Mouse (Mus musculus): Measurements from ENCODE around the gene Kbtbd2. TPM values are rescaled to one million over a fixed set of nuclear protein-coding genes. Genes with fewer than 3 reads are reported as not detected.

Gene Kbtbd2
- polyA plus RNA-seq, 3 experiments from 2014 or later = 15.7 to 24.7 (median 22.9) TPM

GRCm38 (mm10) chr6:56785068-56785467 lies 12.5 kb downstream of the Kbtbd2 start:
- no peak for ATAC-seq

- no peak for ATAC-seq
Observed at GRCm38 (mm10) chr6:56783561-56784272, 13.9 kb downstream of the Kbtbd2 start.

- no peak for ATAC-seq
Observed at GRCm38 (mm10) chr6:56779636-56780035, 18.0 kb downstream of the Kbtbd2 start.

GRCm38 (mm10) chr6:56775816-56776215 lies 21.8 kb downstream of the Kbtbd2 start:
- no peak for ATAC-seq

GRCm38 (mm10) chr6:56765696-56766095 lies 31.9 kb downstream of the Kbtbd2 start:
- peak; percentile 57 for ATAC-seq

- peak; percentile 82 for ATAC-seq
Observed at GRCm38 (mm10) chr6:56765265-56765664, 32.3 kb downstream of the Kbtbd2 start.

GRCm38 (mm10) chr6:56759324-56759723 lies 38.3 kb downstream of the Kbtbd2 start:
- no peak for ATAC-seq

GRCm38 (mm10) chr6:56756117-56756516 lies 41.5 kb downstream of the Kbtbd2 start:
- ATAC-seq = no peak

- no peak for ATAC-seq
Observed at GRCm38 (mm10) chr6:56753719-56754118, 43.9 kb downstream of the Kbtbd2 start.

- ATAC-seq = no peak
Observed at GRCm38 (mm10) chr6:56745950-56746543, 51.6 kb downstream of the Kbtbd2 start.

GRCm38 (mm10) chr6:56732545-56732944 lies 65.1 kb downstream of the Kbtbd2 start:
- ATAC-seq = no peak

Other genes starting within 250 kb of the Kbtbd2 start
- gene Pde1c, start 228.7 kb downstream of the Kbtbd2 start, polyA plus RNA-seq (2017; shearing (Covaris generic)) = under 1 TPM in 2 of 3 experiments, not detected in 1; 0.11 to 0.36 TPM
- gene Lsm5, start 93.1 kb downstream of the Kbtbd2 start, polyA plus RNA-seq (2017; shearing (Covaris generic)) = 100 to 1,000 TPM in 2 of 3 experiments, 10 to 100 TPM in 1; 96.8 to 211 (median 126) TPM
- 10 to 100 TPM; 10.5 to 13.6 (median 10.8) TPM for gene Avl9, start 82.9 kb downstream of the Kbtbd2 start, polyA plus RNA-seq (2017; shearing (Covaris generic))
- not detected for gene Fkbp9, start 34.2 kb upstream of the Kbtbd2 start, polyA plus RNA-seq (2017; shearing (Covaris generic))
- gene Nt5c3, start 126.1 kb upstream of the Kbtbd2 start, polyA plus RNA-seq (2017; shearing (Covaris generic)) = 10 to 100 TPM; 55.7 to 77.7 (median 57.7) TPM
- gene Vmn1r4, start 126.2 kb upstream of the Kbtbd2 start, polyA plus RNA-seq (2017; shearing (Covaris generic)) = not detected
- gene Vmn1r5, start 172.5 kb upstream of the Kbtbd2 start, polyA plus RNA-seq (2017; shearing (Covaris generic)) = not detected
- gene Vmn1r6, start 199.4 kb upstream of the Kbtbd2 start, polyA plus RNA-seq (2017; shearing (Covaris generic)) = not detected
- not detected for gene Vmn1r7, start 227.5 kb upstream of the Kbtbd2 start, polyA plus RNA-seq (2017; shearing (Covaris generic))
- gene Vmn1r8, start 234.5 kb upstream of the Kbtbd2 start, polyA plus RNA-seq (2017; shearing (Covaris generic)) = not detected

Data from inflammation-experienced regulatory T-cells, adult 6 months (primary cell).